13 mouse cellular contexts compared by ENCODE assay signal in genomic region chr7:142486751-142487162, GRCm38 (mm10). TPM values are rescaled to one million over a fixed set of nuclear protein-coding genes. Genes with fewer than 3 reads are reported as not detected.
DNase-seq lines count a peak whose midpoint lies in the region; ATAC-seq lines count a peak whose summit lies in the region.
"Had no signal": no experiment of that assay in that cellular context is flagged by ENCODE, and none has a peak within 500 bp of the region (broad histone marks: within the 10 kb centered on the region; RNA-seq: fewer than 3 reads in every experiment).

No protein-coding gene starts in this region.

- H3K4me3 ChIP-seq in kidney, embryonic 15.5 days (replicated peaks), result no peak overlapping the region
- no peak overlapping the region for H3K4me3 ChIP-seq in embryonic facial prominence, embryonic 13.5 days
- no peak overlapping the region for H3K4me3 ChIP-seq in heart, embryonic 15.5 days
- no peak overlapping the region for H3K4me3 ChIP-seq in limb, embryonic 13.5 days

- ATAC-seq in kidney, embryonic 15.5 days (replicated peaks; ENCODE audit: low FRiP score), result no peak
- no peak for ATAC-seq in embryonic facial prominence, embryonic 13.5 days (ENCODE audit: insufficient number of reproducible peaks, insufficient read depth, low FRiP score, low TSS enrichment, low read depth)
- ATAC-seq in heart, embryonic 15.5 days (replicated peaks; ENCODE audit: insufficient number of reproducible peaks, insufficient read depth, low FRiP score, low read depth), result no peak
- ATAC-seq in limb, embryonic 13.5 days (ENCODE audit: low FRiP score, low read depth), result peak; percentile 58

- H3K9me3 ChIP-seq in kidney, embryonic 15.5 days (replicated peaks), result no peaks in the 10 kb centered on the region
- no peaks in the 10 kb centered on the region for H3K9me3 ChIP-seq in embryonic facial prominence, embryonic 13.5 days
- H3K9me3 ChIP-seq in heart, embryonic 15.5 days (replicated peaks), result no peaks in the 10 kb centered on the region
- H3K9me3 ChIP-seq in limb, embryonic 13.5 days, result no peaks in the 10 kb centered on the region
- H3K9me3 ChIP-seq: G1E had no signal

- WGBS in kidney, embryonic 15.5 days, result 71% methylated on average over 8 of the region's 8 CpGs
- 27% methylated on average over 8 of the region's 8 CpGs for WGBS in embryonic facial prominence, embryonic 13.5 days
- WGBS in heart, embryonic 15.5 days, result 68% methylated on average over 8 of the region's 8 CpGs
- WGBS in limb, embryonic 13.5 days, result 20% methylated on average over 8 of the region's 8 CpGs

- no peak overlapping the region for H3K9ac ChIP-seq in kidney, embryonic 15.5 days
- H3K9ac ChIP-seq in embryonic facial prominence, embryonic 13.5 days, result peak overlapping the region; percentile 65
- no peak overlapping the region for H3K9ac ChIP-seq in heart, embryonic 15.5 days
- peak overlapping the region; percentile 50 for H3K9ac ChIP-seq in limb, embryonic 13.5 days

- no peak overlapping the region for H3K4me2 ChIP-seq in kidney, embryonic 15.5 days
- H3K4me2 ChIP-seq in embryonic facial prominence, embryonic 13.5 days, result no peak overlapping the region
- H3K4me2 ChIP-seq in heart, embryonic 15.5 days, result no peak overlapping the region
- H3K4me2 ChIP-seq in limb, embryonic 13.5 days (replicated peaks), result peak overlapping the region; percentile 30; the same call in 1 of the 2 replicates

- peak overlapping the region; percentile 66 for H3K27ac ChIP-seq in kidney, embryonic 15.5 days
- peak overlapping the region; percentile 94 for H3K27ac ChIP-seq in embryonic facial prominence, embryonic 13.5 days
- H3K27ac ChIP-seq in heart, embryonic 15.5 days, result peak overlapping the region; percentile 96
- peak overlapping the region; percentile 99 for H3K27ac ChIP-seq in limb, embryonic 13.5 days

- H3K36me3 ChIP-seq in kidney, embryonic 15.5 days, result peaks cover 76% of the 10 kb centered on the region
- H3K36me3 ChIP-seq in embryonic facial prominence, embryonic 13.5 days, result peaks cover 17% of the 10 kb centered on the region; the same call in 1 of the 2 replicates
- H3K36me3 ChIP-seq in heart, embryonic 15.5 days, result peaks cover 20% of the 10 kb centered on the region; the same call in 1 of the 2 replicates
- H3K36me3 ChIP-seq in limb, embryonic 13.5 days, result peaks cover 40% of the 10 kb centered on the region
- H3K36me3 ChIP-seq: G1E had no signal

- peaks cover 48% of the 10 kb centered on the region for H3K4me1 ChIP-seq in kidney, embryonic 15.5 days
- peaks cover 64% of the 10 kb centered on the region for H3K4me1 ChIP-seq in embryonic facial prominence, embryonic 13.5 days
- H3K4me1 ChIP-seq in heart, embryonic 15.5 days (replicated peaks), result peaks cover 65% of the 10 kb centered on the region
- peaks cover 73% of the 10 kb centered on the region for H3K4me1 ChIP-seq in limb, embryonic 13.5 days

- no peaks in the 10 kb centered on the region for H3K27me3 ChIP-seq in kidney, embryonic 15.5 days
- H3K27me3 ChIP-seq in embryonic facial prominence, embryonic 13.5 days, result no peaks in the 10 kb centered on the region
- H3K27me3 ChIP-seq in heart, embryonic 15.5 days, result no peaks in the 10 kb centered on the region
- H3K27me3 ChIP-seq in limb, embryonic 13.5 days, result no peaks in the 10 kb centered on the region

- no peak for DNase-seq in kidney, postnatal 10 days
- no peak for DNase-seq in ovary, adult 18-20 months (ENCODE audit: low spot score)
- no peak for DNase-seq in layer of hippocampus, adult 9-10 months (ENCODE audit: low spot score)
- DNase-seq in adrenal gland, postnatal 4 days (ENCODE audit: low spot score in 2 of 2), result no peak
- DNase-seq: cerebellum, postnatal 36 days; lung, postnatal 36 days had no signal

RNA-seq across cellular contexts. Expression of gene Tnnt3, which starts 11.9 kb away (rescaled TPM):
- polyA plus RNA-seq in kidney, embryonic 15.5 days (2015; fragmentation: Nextera tagmentation; extraction: Ambion mirVana), result 23.5 and 46.2 TPM in 2 replicates
- 3.8 and 5.8 TPM in 2 replicates for polyA plus RNA-seq in embryonic facial prominence, embryonic 13.5 days (2015; fragmentation: Nextera tagmentation; extraction: Ambion mirVana)
- 4.6 and 4.8 TPM in 2 replicates for polyA plus RNA-seq in heart, embryonic 15.5 days (2015; fragmentation: Nextera tagmentation; extraction: Ambion mirVana)
- polyA plus RNA-seq in limb, embryonic 13.5 days (2015; fragmentation: Nextera tagmentation; extraction: Ambion mirVana), result 60.9 and 62.3 TPM in 2 replicates
- 100 to 1,000 TPM; 118 to 299 TPM for total RNA-seq in adrenal gland, postnatal 4 days (2021)
- total RNA-seq: G1E; layer of hippocampus, postnatal 25 days had no signal
- polyA plus RNA-seq: G1E had no signal

RNA-seq across cellular contexts. Expression of gene Lsp1, which starts 26.1 kb away (rescaled TPM):
- 115 and 139 TPM in 2 replicates for polyA plus RNA-seq in kidney, embryonic 15.5 days (2015; fragmentation: Nextera tagmentation; extraction: Ambion mirVana)
- 28.5 and 29.2 TPM in 2 replicates for polyA plus RNA-seq in embryonic facial prominence, embryonic 13.5 days (2015; fragmentation: Nextera tagmentation; extraction: Ambion mirVana)
- 49.6 and 83.5 TPM in 2 replicates for polyA plus RNA-seq in heart, embryonic 15.5 days (2015; fragmentation: Nextera tagmentation; extraction: Ambion mirVana)
- 46.3 and 49.8 TPM in 2 replicates for polyA plus RNA-seq in limb, embryonic 13.5 days (2015; fragmentation: Nextera tagmentation; extraction: Ambion mirVana)
- 10 to 100 TPM; 25.1 to 43.0 TPM for total RNA-seq in adrenal gland, postnatal 4 days (2021)

RNA-seq across cellular contexts. Expression of gene Tnni2, which starts 45.1 kb away (rescaled TPM):
- polyA plus RNA-seq in kidney, embryonic 15.5 days (2015; fragmentation: Nextera tagmentation; extraction: Ambion mirVana), result 19.0 and 45.8 TPM in 2 replicates
- 7.7 and 8.4 TPM in 2 replicates for polyA plus RNA-seq in embryonic facial prominence, embryonic 13.5 days (2015; fragmentation: Nextera tagmentation; extraction: Ambion mirVana)
- 16.8 and 16.9 TPM in 2 replicates for polyA plus RNA-seq in heart, embryonic 15.5 days (2015; fragmentation: Nextera tagmentation; extraction: Ambion mirVana)
- 45.2 and 47.5 TPM in 2 replicates for polyA plus RNA-seq in limb, embryonic 13.5 days (2015; fragmentation: Nextera tagmentation; extraction: Ambion mirVana)
- total RNA-seq in adrenal gland, postnatal 4 days (2021), result 100 to 1,000 TPM in 1 of 2 experiments, 10 to 100 TPM in 1; 79.5 to 219 TPM

RNA-seq across cellular contexts. Expression of gene Mrpl23, which starts 45.7 kb away (rescaled TPM):
- 25.8 and 26.8 TPM in 2 replicates for polyA plus RNA-seq in kidney, embryonic 15.5 days (2015; fragmentation: Nextera tagmentation; extraction: Ambion mirVana)
- 36.0 and 36.7 TPM in 2 replicates for polyA plus RNA-seq in embryonic facial prominence, embryonic 13.5 days (2015; fragmentation: Nextera tagmentation; extraction: Ambion mirVana)
- polyA plus RNA-seq in heart, embryonic 15.5 days (2015; fragmentation: Nextera tagmentation; extraction: Ambion mirVana), result 17.0 and 18.7 TPM in 2 replicates
- 27.3 and 35.1 TPM in 2 replicates for polyA plus RNA-seq in limb, embryonic 13.5 days (2015; fragmentation: Nextera tagmentation; extraction: Ambion mirVana)
- 1 to 10 TPM; 8.2 to 9.5 TPM for total RNA-seq in adrenal gland, postnatal 4 days (2021)

RNA-seq across cellular contexts. Expression of gene Syt8, which starts 52.1 kb away (rescaled TPM):
- polyA plus RNA-seq in kidney, embryonic 15.5 days (2015; fragmentation: Nextera tagmentation; extraction: Ambion mirVana), result 0.62 and 1.3 TPM in 2 replicates
- polyA plus RNA-seq in embryonic facial prominence, embryonic 13.5 days (2015; fragmentation: Nextera tagmentation; extraction: Ambion mirVana), result 0.37 and 0.66 TPM in 2 replicates
- 0.48 and 1.7 TPM in 2 replicates for polyA plus RNA-seq in heart, embryonic 15.5 days (2015; fragmentation: Nextera tagmentation; extraction: Ambion mirVana)
- 1.2 and 1.4 TPM in 2 replicates for polyA plus RNA-seq in limb, embryonic 13.5 days (2015; fragmentation: Nextera tagmentation; extraction: Ambion mirVana)
- total RNA-seq in adrenal gland, postnatal 4 days (2021), result not detected
- total RNA-seq: adrenal gland, postnatal 36 days; layer of hippocampus, postnatal 25 days had no signal
- polyA plus RNA-seq: G1E had no signal

Comparison
In these comparisons a context has a peak if more than half of its experiments do, and no peak if none do; other contexts are left out.
1. H3K9ac ChIP-seq: peak in embryonic facial prominence, embryonic 13.5 days (single experiment) and limb, embryonic 13.5 days (single experiment); none in kidney, embryonic 15.5 days (single experiment) and heart, embryonic 15.5 days (single experiment).
2. Peak in every context shown above with its lines, with median percentiles within 50 percentile points of each other: H3K27ac ChIP-seq.